Mouse (Mus musculus) intestine, embryonic 16.5 days (tissue): ENCODE measurements around the gene Pbx1. TPM values are rescaled to one million over a fixed set of nuclear protein-coding genes. Genes with fewer than 3 reads are reported as not detected.

Source experiments
- ATAC-seq: fragments of 200-750 bp; cut with Nextera tagmentation; 2 replicates; pipeline ENCODE4 v1.8.0; 2017; ENCODE audit warnings: moderate TSS enrichment, moderate library complexity
- H3K27ac ChIP-seq: fragments of 300-500 bp; sonication (generic); 2 replicates; pipeline ENCODE4 v1.5.1; 2014; ENCODE audit warnings: mild to moderate bottlenecking, low read length
- H3K27me3 ChIP-seq: fragments of 300-500 bp; sonication (generic); replicated peaks from 2 replicates; pipeline ENCODE4 v1.6.1; 2014; ENCODE audit warnings: low read length, control low read depth, mixed read lengths; ENCODE audit not compliant: control insufficient read depth, insufficient read depth
- H3K36me3 ChIP-seq: fragments of 300-500 bp; sonication (generic); 2 replicates; pipeline ENCODE4 v1.6.1; 2014; ENCODE audit warnings: low read length, control low read depth; ENCODE audit not compliant: control insufficient read depth, insufficient read depth
- H3K4me1 ChIP-seq: fragments of 300-500 bp; sonication (generic); 2 replicates; pipeline ENCODE4 v1.6.1; 2014; ENCODE audit warnings: low read length, control low read depth, mixed read lengths; ENCODE audit not compliant: control insufficient read depth, insufficient read depth
- H3K4me2 ChIP-seq: fragments of 300-500 bp; sonication (generic); 2 replicates; pipeline ENCODE4 v1.6.1; 2014; ENCODE audit warnings: low read depth, low read length, control low read depth
- H3K4me3 ChIP-seq: fragments of 300-500 bp; sonication (generic); 2 replicates; pipeline ENCODE4 v1.5.1; 2014; ENCODE audit warnings: mild to moderate bottlenecking, low read length
- H3K9ac ChIP-seq: fragments of 300-500 bp; sonication (generic); 2 replicates; pipeline ENCODE4 v1.6.1; 2014; ENCODE audit warnings: low read depth, low read length
- H3K9me3 ChIP-seq: fragments of 300-500 bp; sonication (generic); 2 replicates; pipeline ENCODE4 v1.6.1; 2016; ENCODE audit warnings: low read length, control low read depth; ENCODE audit not compliant: control insufficient read depth
- WGBS: fragments of 180-500 bp; shearing (Covaris S2); extraction: QIAGEN DNeasy Blood & Tissue Kit; methylation state at CpG from one replicate; pipeline ENCODE4 v1.1.7; 2014; 5-methylcytosine and 5-hydroxymethylcytosine counted together
- polyA plus RNA-seq: library from polyadenylated mRNA; unstranded; fragments of >200 nt; fragmentation: Nextera tagmentation; extraction: Ambion mirVana; gene quantifications from 2 replicates; pipeline ENCODE4 v1.2.1, GENCODE M21; 2015

The Pbx1 gene
- polyA plus RNA-seq, 1 experiment from 2014 or later, result 17.2 TPM

DNA sequence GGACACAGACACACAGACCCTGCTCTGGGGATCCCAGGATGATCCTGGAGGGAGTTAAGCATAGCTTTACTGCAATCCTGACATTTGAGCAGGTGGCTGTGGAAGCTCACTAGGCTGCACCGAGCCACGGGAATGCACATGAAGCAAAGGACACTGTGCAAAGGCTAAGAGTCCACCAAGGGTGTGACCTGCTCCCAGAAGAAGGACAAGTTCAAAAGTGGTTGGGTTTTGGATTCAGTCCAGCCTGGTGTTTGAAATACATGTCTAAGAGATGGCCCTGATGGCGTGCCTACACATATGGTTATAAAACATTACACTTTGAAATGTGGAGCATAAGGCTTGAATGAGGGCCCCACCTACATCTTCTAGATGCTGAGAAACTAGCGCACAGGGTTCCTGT is 50.6 kb downstream of the Pbx1 start:
- 37% methylated on average over 4 of the region's 4 CpGs for WGBS
- H3K27ac ChIP-seq, result no peak overlapping the region
- H3K4me3 ChIP-seq, result no peak overlapping the region
- no peaks in the 10 kb centered on the region for H3K27me3 ChIP-seq
- peak; percentile 70 for ATAC-seq
- H3K9ac ChIP-seq, result no peak overlapping the region
- no peak overlapping the region for H3K4me2 ChIP-seq
- H3K36me3 ChIP-seq, result no peaks in the 10 kb centered on the region
- H3K9me3 ChIP-seq, result no peaks in the 10 kb centered on the region
- H3K4me1 ChIP-seq, result peaks cover 46% of the 10 kb centered on the region

DNA sequence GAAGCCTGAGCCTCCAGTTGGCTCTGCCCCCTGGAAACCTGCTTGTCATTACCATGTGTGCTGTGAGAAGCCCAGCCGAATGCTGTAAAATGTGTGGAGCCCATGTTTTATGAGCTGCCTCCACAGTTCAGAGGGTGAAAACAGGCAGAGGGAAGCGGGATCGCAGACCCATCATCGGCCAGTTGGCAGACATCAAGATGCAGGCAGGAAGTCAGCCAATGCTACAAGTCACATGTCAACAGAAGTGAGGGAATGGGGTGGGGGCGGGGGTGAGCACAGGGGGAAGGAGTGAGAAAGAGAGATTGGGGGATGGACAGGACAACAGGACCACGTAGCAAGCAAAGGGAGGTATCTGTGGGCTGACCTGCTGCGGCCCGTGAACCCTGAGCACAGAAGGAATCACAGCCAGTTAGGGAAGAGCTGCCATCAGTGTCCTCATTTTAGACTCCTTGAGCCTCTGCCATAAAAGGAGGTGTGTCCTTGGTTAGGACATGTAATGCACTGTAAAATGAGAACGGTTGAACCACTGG is 51.8 kb downstream of the Pbx1 start:
- H3K36me3 ChIP-seq, result no peaks in the 10 kb centered on the region
- no peaks in the 10 kb centered on the region for H3K9me3 ChIP-seq
- ATAC-seq, result peak; percentile 34
- no peaks in the 10 kb centered on the region for H3K27me3 ChIP-seq
- no peak overlapping the region for H3K27ac ChIP-seq
- peaks cover 47% of the 10 kb centered on the region for H3K4me1 ChIP-seq
- no peak overlapping the region for H3K4me3 ChIP-seq
- H3K4me2 ChIP-seq, result no peak overlapping the region
- no peak overlapping the region for H3K9ac ChIP-seq
- 37% methylated on average over 9 of the region's 9 CpGs for WGBS

DNA sequence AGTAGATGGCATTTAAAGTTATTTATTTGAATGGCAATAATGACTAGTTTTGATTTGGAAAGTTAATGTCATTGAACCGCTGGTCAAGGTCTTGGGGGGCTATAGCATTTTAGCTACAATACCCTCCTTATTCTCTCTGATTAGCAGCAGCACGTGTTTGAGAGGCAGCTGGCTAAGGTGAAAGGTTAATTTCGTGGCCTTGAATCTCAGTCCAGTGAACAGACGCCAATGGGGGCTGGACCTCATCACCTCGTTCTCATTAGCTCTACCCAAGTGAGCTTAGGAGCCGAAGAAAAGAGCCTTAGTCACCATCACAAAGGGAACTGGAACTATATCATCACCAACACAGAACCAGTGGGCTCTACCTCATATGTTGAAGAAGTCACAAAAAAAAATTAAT is 54.4 kb downstream of the Pbx1 start:
- no peak overlapping the region for H3K27ac ChIP-seq
- no peak overlapping the region for H3K9ac ChIP-seq
- no peaks in the 10 kb centered on the region for H3K9me3 ChIP-seq
- no peaks in the 10 kb centered on the region for H3K27me3 ChIP-seq
- ATAC-seq, result no peak
- no peaks in the 10 kb centered on the region for H3K36me3 ChIP-seq
- WGBS, result 63% methylated on average over 6 of the region's 6 CpGs
- no peak overlapping the region for H3K4me3 ChIP-seq
- H3K4me2 ChIP-seq, result no peak overlapping the region
- H3K4me1 ChIP-seq, result peaks cover 29% of the 10 kb centered on the region

DNA sequence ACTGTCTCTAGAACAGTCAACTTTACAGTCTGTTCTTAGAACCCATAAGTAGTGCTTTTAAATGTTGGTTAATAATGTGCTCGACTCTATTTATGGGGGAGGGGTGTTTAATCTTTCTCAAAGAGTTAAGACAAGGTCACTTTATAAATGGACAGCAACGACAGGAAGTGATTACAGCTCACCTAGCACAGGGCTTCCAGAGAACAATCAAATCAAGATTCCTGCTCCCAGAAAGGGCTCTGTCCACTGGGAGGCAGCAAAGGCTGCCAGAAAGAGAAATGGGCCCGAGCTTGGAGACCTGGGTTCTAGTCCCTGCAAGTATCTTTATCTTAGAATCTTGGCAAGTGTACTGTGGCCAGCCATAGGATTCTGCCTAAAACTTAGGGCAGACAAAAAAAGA is 55.7 kb downstream of the Pbx1 start:
- Histone ChIP-seq H3K4me2 (no peak overlapping the region), H3K27ac (no peak overlapping the region), H3K4me1 (peaks cover 17% of the 10 kb centered on the region), H3K4me3 (no peak overlapping the region), H3K9ac (no peak overlapping the region), H3K9me3 (no peaks in the 10 kb centered on the region), H3K27me3 (no peaks in the 10 kb centered on the region), H3K36me3 (no peaks in the 10 kb centered on the region)
- WGBS, result 33% methylated on average over 3 of the region's 3 CpGs
- no peak for ATAC-seq

- H3K4me3 ChIP-seq, result no peak overlapping the region
- H3K27ac ChIP-seq, result no peak overlapping the region
- no peaks in the 10 kb centered on the region for H3K27me3 ChIP-seq
- H3K4me2 ChIP-seq, result no peak overlapping the region
- peaks cover 4% of the 10 kb centered on the region for H3K4me1 ChIP-seq
- no peaks in the 10 kb centered on the region for H3K9me3 ChIP-seq
- 75% methylated on average over 12 of the region's 12 CpGs for WGBS
- H3K9ac ChIP-seq, result no peak overlapping the region
- no peak for ATAC-seq
- no peaks in the 10 kb centered on the region for H3K36me3 ChIP-seq
Observed at GRCm38 (mm10) chr1:168374953-168375600, 57.0 kb downstream of the Pbx1 start.

GRCm38 (mm10) chr1:168372089-168372488 is 60.0 kb downstream of the Pbx1 start:
- Histone ChIP-seq H3K27ac (no peak overlapping the region), H3K36me3 (no peaks in the 10 kb centered on the region), H3K4me1 (0 out of 2 replicates have a peak, but pooled peaks cover 3% of the 10 kb centered on the region), H3K9me3 (no peaks in the 10 kb centered on the region), H3K4me2 (no peak overlapping the region), H3K9ac (no peak overlapping the region), H3K27me3 (no peaks in the 10 kb centered on the region), H3K4me3 (no peak overlapping the region)
- 80% methylated on average over 2 of the region's 2 CpGs for WGBS
- no peak for ATAC-seq

DNA sequence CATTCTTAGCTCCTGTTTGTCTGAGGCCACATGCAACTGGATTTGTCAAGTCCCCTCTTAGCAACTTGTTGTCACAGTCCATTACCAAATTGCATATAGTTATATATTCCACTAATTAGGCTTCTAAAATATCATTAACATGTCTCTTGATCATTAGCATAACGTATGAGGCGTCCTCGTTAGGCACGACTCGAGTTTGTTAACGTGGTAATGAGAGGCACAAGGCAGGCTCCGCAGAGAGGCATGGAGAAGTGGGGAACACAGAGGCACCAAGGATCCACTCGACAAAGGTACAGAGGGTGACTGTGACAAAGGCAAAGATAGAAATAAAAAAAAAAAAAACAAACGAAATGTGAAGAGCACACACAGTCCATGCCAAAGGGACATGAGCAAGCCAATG is 61.1 kb downstream of the Pbx1 start:
- Histone ChIP-seq H3K36me3 (no peaks in the 10 kb centered on the region), H3K27me3 (no peaks in the 10 kb centered on the region)
- WGBS, result 87% methylated on average over 9 of the region's 9 CpGs

GRCm38 (mm10) chr1:168366261-168366660 is 65.8 kb downstream of the Pbx1 start:
- ATAC-seq, result no peak
- WGBS, result 83% methylated on average over 5 of the region's 5 CpGs
- H3K4me1 ChIP-seq, result no peaks in the 10 kb centered on the region

More for the DNA sequence above, 61.1 kb downstream of the Pbx1 start:
- H3K4me3 ChIP-seq, result no peak overlapping the region
- H3K4me1 ChIP-seq, result 0 out of 2 replicates have a peak, but pooled peaks cover 3% of the 10 kb centered on the region
- ATAC-seq, result no peak
- H3K9me3 ChIP-seq, result no peaks in the 10 kb centered on the region
- H3K4me2 ChIP-seq, result no peak overlapping the region
- H3K9ac ChIP-seq, result no peak overlapping the region
- H3K27ac ChIP-seq, result no peak overlapping the region

GRCm38 (mm10) chr1:168364325-168364724 is 67.7 kb downstream of the Pbx1 start:
- H3K27ac ChIP-seq, result no peak overlapping the region
- H3K27me3 ChIP-seq, result no peaks in the 10 kb centered on the region
- H3K4me2 ChIP-seq, result no peak overlapping the region
- 72% methylated on average over 7 of the region's 7 CpGs for WGBS
- ATAC-seq, result no peak
- H3K4me3 ChIP-seq, result no peak overlapping the region
- no peaks in the 10 kb centered on the region for H3K9me3 ChIP-seq
- no peaks in the 10 kb centered on the region for H3K4me1 ChIP-seq
- no peak overlapping the region for H3K9ac ChIP-seq
- H3K36me3 ChIP-seq, result no peaks in the 10 kb centered on the region

More at GRCm38 (mm10) chr1:168366261-168366660, 65.8 kb downstream of the Pbx1 start:
- Histone ChIP-seq H3K36me3 (no peaks in the 10 kb centered on the region), H3K27me3 (no peaks in the 10 kb centered on the region), H3K4me3 (no peak overlapping the region), H3K9ac (no peak overlapping the region), H3K9me3 (no peaks in the 10 kb centered on the region), H3K4me2 (no peak overlapping the region), H3K27ac (no peak overlapping the region)

GRCm38 (mm10) chr1:168363053-168363452 is 69.0 kb downstream of the Pbx1 start:
- peaks cover 6% of the 10 kb centered on the region for H3K4me1 ChIP-seq

More at GRCm38 (mm10) chr1:168363053-168363452, 69.0 kb downstream of the Pbx1 start:
- no peak overlapping the region for H3K9ac ChIP-seq
- H3K36me3 ChIP-seq, result no peaks in the 10 kb centered on the region
- H3K4me2 ChIP-seq, result no peak overlapping the region
- H3K27ac ChIP-seq, result no peak overlapping the region
- no peak for ATAC-seq
- no peaks in the 10 kb centered on the region for H3K27me3 ChIP-seq
- no peak overlapping the region for H3K4me3 ChIP-seq
- no peaks in the 10 kb centered on the region for H3K9me3 ChIP-seq
- WGBS, result 91% methylated on average over 11 of the region's 11 CpGs
